Mouse (Mus musculus) cerebellum, adult 2 months (tissue): ENCODE measurements around the gene Olfr1168.

Experiments
- CTCF ChIP-seq: fragments of 200-500 bp; IDR thresholded peaks from 2 replicates; pipeline ENCODE4 v1.5.1; 2011; ENCODE audit warnings: low read depth, mild to moderate bottlenecking, control low read depth, low read length, moderate library complexity, borderline replicate concordance; ENCODE audit not compliant: insufficient read depth
- POLR2A ChIP-seq: fragments of 200-500 bp; IDR thresholded peaks from 2 replicates; pipeline ENCODE4 v1.6.1; 2011; ENCODE audit warnings: low read length, control low read depth, borderline replicate concordance; ENCODE audit not compliant: insufficient read depth

DNA sequence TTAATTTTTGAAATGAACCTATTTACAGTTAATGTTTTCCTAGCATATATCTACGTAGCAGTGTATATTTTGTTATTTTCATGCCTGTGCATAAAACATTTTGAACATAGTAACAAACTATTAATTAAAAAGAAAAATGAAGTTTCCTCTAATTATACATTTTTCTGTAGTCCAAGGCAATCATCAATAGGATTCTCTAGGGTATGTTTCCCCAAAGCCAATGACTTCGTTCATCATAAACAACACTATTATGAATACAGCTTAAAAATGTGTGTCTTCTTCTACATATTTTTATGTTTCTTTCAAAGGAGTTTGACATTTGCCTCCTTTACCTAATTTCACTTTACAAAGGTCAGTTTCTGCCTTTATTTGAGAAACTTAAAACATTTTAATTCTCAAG, at the start of gene Olfr1168:
- TF ChIP-seq CTCF = no peak
- TF ChIP-seq POLR2A = no peak
